Mouse (Mus musculus): ENCODE data around the gene Gga2. TPM values are rescaled to one million over a fixed set of nuclear protein-coding genes. Genes with fewer than 3 reads are reported as not detected.

Gene Gga2
- total and polyA plus RNA-seq, 3 experiments = 29.5 to 95.3 (median 30.1) TPM

DNA sequence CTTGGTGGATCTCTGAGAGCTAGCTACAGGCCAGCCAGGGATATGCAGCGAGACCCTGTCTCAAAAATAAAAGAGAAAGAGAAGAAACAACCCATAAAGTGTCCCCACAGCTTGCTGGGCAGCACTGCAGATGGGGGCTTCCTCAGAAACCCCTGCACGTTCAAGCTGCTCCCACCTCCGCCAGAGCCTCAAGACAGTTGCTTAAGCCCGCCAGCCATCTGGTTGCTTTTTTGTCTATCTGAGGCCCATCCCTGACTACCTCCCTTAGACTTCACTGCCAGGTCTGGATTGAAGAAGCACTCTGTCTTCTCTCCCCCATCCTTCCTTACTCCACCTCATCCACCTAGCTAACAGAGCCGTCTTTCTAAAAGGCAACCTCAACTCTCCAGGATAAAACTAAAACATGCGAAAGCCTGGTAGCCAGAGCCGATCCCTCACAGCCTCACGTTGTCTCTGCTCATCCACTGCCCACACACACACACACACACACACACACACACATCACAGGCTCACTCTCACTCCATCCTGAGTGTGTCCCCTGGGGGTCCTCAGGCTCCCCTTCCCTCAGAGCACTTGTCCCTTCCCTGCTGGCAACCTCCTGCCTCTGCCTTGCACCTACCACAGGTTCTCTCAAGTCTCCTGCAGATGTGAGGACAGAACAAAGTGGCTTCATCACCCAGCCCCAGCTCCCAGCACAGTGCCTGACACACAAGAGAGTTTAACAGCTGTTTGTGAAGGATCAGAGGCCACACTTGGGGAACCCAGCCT lies 82.7 kb downstream of the Gga2 start:
- Histone ChIP-seq H3K9ac (ENCODE audit: control insufficient read depth, low read depth, low read length, poor library complexity, severe bottlenecking) (no peak overlapping the region), H3K27ac (ENCODE audit: control insufficient read depth, low read depth, low read length) (no peak overlapping the region), H3K4me1 (ENCODE audit: control insufficient read depth in 1 of 2, insufficient read depth in 2 of 2, low read length in 2 of 2) (peaks cover 0 to 9% of the 10 kb centered on the region in 2 experiments; a peak in 2 of 4 replicates), H3K27me3 (ENCODE audit: control insufficient read depth in 1 of 2, insufficient read depth in 2 of 2, low read length in 2 of 2) (no peaks in the 10 kb centered on the region), H3K4me3 (ENCODE audit: control insufficient read depth in 1 of 2, insufficient read depth in 1 of 2, low read depth in 2 of 2, low read length in 2 of 2) (no peak overlapping the region), H3K9me3 (replicated peaks; ENCODE audit: insufficient read depth, low read length) (no peaks in the 10 kb centered on the region), H3K79me2 (ENCODE audit: control insufficient read depth, insufficient read depth, low read length, poor library complexity) (no peaks in the 10 kb centered on the region), H3K36me3 (ENCODE audit: control insufficient read depth in 1 of 2, insufficient read depth in 2 of 2, low read length in 2 of 2) (peaks cover 0 to 3% of the 10 kb centered on the region in 2 experiments; a peak in 3 of 4 replicates)
- TF ChIP-seq HCFC1 (IDR thresholded peaks at IDR 0.05; ENCODE audit: low read depth, low read length) (no peak), ZNF384 (IDR thresholded peaks at IDR 0.05; ENCODE audit: low read depth, low read length) (no peak), POLR2A (IDR thresholded peaks at IDR 0.05; ENCODE audit: control insufficient read depth in 1 of 2, insufficient read depth in 1 of 2, low read depth in 1 of 2, low read length in 2 of 2, poor library complexity in 1 of 2) (no peak), MYB (IDR thresholded peaks at IDR 0.05; ENCODE audit: low read depth, low read length) (no peak), ZC3H11A (IDR thresholded peaks at IDR 0.05; ENCODE audit: low read depth, low read length) (no peak), MAZ (IDR thresholded peaks at IDR 0.05; ENCODE audit: low read depth, low read length) (no peak), E2F4 (IDR thresholded peaks at IDR 0.05; ENCODE audit: borderline replicate concordance, low read depth, low read length) (no peak)
- no peak for DNase-seq (ENCODE audit: low read depth, low spot score)

DNA sequence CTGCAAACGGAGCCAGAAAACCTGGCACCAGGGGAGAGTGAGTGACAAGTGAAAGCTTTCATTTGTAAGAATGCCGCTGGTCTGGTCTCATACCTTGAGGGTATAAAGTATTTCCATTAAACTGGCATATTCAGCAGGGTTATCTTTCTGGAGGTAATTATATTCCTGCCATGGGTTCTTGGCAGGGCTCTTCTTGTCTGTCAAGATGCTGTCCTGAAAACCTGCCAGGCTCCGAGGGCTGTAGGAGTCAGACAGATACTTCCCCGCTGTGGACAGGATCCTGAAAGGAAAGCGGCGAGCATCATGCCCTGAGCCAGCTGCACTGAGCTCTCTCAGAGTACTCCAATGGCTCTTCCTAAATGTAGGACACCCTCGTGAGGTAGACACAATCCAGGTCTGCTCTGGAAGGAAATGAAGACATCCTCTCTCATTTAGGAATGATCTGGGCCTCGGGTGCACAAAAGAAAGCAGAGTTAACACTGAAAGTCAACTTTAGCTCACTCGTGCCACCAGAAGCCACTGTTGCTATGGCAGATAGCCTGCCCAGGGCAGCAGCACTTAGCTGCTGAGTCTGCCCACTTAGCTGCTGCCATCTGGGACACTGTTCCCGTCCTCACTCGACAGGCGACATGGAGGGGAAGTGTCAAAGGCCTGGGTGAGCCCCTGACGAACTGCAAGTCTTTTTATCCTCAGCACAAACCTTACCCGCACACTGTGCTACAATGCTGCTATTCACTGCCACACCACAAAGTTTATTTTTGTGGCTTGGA lies 84.0 kb downstream of the Gga2 start:
- TF ChIP-seq POLR2A (IDR thresholded peaks at IDR 0.05; ENCODE audit: control insufficient read depth in 1 of 2, insufficient read depth in 1 of 2, low read depth in 1 of 2, low read length in 2 of 2, poor library complexity in 1 of 2) = no peak
- TF ChIP-seq TCF12 (IDR thresholded peaks at IDR 0.05; ENCODE audit: low read depth, low read length) = no peak
- no peak for TF ChIP-seq UBTF (IDR thresholded peaks at IDR 0.05; ENCODE audit: borderline replicate concordance, insufficient read depth, low read depth, low read length)
- no peak for TF ChIP-seq HCFC1 (IDR thresholded peaks at IDR 0.05; ENCODE audit: low read depth, low read length)
- no peak for TF ChIP-seq TAL1 (IDR thresholded peaks at IDR 0.05; ENCODE audit: low read length)
- TF ChIP-seq EP300 (IDR thresholded peaks at IDR 0.05; ENCODE audit: low read depth in 1 of 2, low read length in 2 of 2) = no peak
- no peak for TF ChIP-seq MXI1 (IDR thresholded peaks at IDR 0.05; ENCODE audit: low read depth, low read length)
- TF ChIP-seq TBP (IDR thresholded peaks at IDR 0.05; ENCODE audit: low read depth, low read length) = no peak
- no peak for TF ChIP-seq GABPA (IDR thresholded peaks at IDR 0.05; ENCODE audit: low read depth, low read length)
- no peak for TF ChIP-seq POLR2AphosphoS5 (IDR thresholded peaks at IDR 0.05; ENCODE audit: borderline replicate concordance, low read depth, low read length)
- TF ChIP-seq BHLHE40 (IDR thresholded peaks at IDR 0.05; ENCODE audit: borderline replicate concordance, low read depth, low read length) = no peak
- no peak for TF ChIP-seq MYC (IDR thresholded peaks at IDR 0.05; ENCODE audit: low read depth, low read length)
- TF ChIP-seq ZMIZ1 (IDR thresholded peaks at IDR 0.05; ENCODE audit: low read depth, low read length) = no peak
- TF ChIP-seq MAFK (IDR thresholded peaks at IDR 0.05; ENCODE audit: borderline replicate concordance, low read depth, low read length) = no peak
- TF ChIP-seq CHD1 (IDR thresholded peaks at IDR 0.05; ENCODE audit: low read depth, low read length) = no peak
- TF ChIP-seq RCOR1 (IDR thresholded peaks at IDR 0.05; ENCODE audit: low read depth, low read length) = no peak
- no peak for TF ChIP-seq E2F4 (IDR thresholded peaks at IDR 0.05; ENCODE audit: borderline replicate concordance, low read depth, low read length)
- no peak for TF ChIP-seq ELF1 (IDR thresholded peaks at IDR 0.05; ENCODE audit: low read depth, low read length)
- TF ChIP-seq POLR2AphosphoS2 (IDR thresholded peaks at IDR 0.05; ENCODE audit: low read length) = no peak
- no peak for TF ChIP-seq KAT2A (conservative IDR thresholded peaks at IDR 0.05; ENCODE audit: low read depth, low read length)
- Histone ChIP-seq H3K36me3 (ENCODE audit: control insufficient read depth in 1 of 2, insufficient read depth in 2 of 2, low read length in 2 of 2) (peaks cover 0 to 3% of the 10 kb centered on the region in 2 experiments; a peak in 2 of 4 replicates), H3K79me2 (ENCODE audit: control insufficient read depth, insufficient read depth, low read length, poor library complexity) (no peaks in the 10 kb centered on the region)

More for the DNA sequence above, 84.0 kb downstream of the Gga2 start:
- no peaks in the 10 kb centered on the region for H3K9me3 ChIP-seq (replicated peaks; ENCODE audit: insufficient read depth, low read length)
- peaks cover 0 to 9% of the 10 kb centered on the region in 2 experiments; a peak in 2 of 4 replicates for H3K4me1 ChIP-seq (ENCODE audit: control insufficient read depth in 1 of 2, insufficient read depth in 2 of 2, low read length in 2 of 2)
- H3K9ac ChIP-seq (ENCODE audit: control insufficient read depth, low read depth, low read length, poor library complexity, severe bottlenecking) = no peak overlapping the region
- H3K27me3 ChIP-seq (ENCODE audit: control insufficient read depth in 1 of 2, insufficient read depth in 2 of 2, low read length in 2 of 2) = no peaks in the 10 kb centered on the region
- H3K4me3 ChIP-seq (ENCODE audit: control insufficient read depth in 1 of 2, insufficient read depth in 1 of 2, low read depth in 2 of 2, low read length in 2 of 2) = no peak overlapping the region
- DNase-seq (ENCODE audit: low read depth, low spot score) = no peak
- no peak overlapping the region for H3K27ac ChIP-seq (ENCODE audit: control insufficient read depth, low read depth, low read length)

Measured in MEL (cell line).